Mouse (Mus musculus) megakaryocyte, embryonic 14.5 days (primary cell): ENCODE measurements around the gene Bnc2.

Experiments used
- FLI1 ChIP-seq: IDR thresholded peaks from 2 replicates; pipeline ENCODE4 v1.6.1; 2012; ENCODE audit warnings: low read length, inconsistent platforms, mixed read lengths
- GATA1 ChIP-seq: IDR thresholded peaks from 3 replicates; pipeline ENCODE4 v1.6.1; 2012; ENCODE audit warnings: mixed read lengths, low read length, inconsistent platforms, borderline replicate concordance

- TF ChIP-seq FLI1 (no peak), GATA1 (no peak)
Measured at GRCm38 (mm10) chr4:84302949-84303348, 372.1 kb downstream of the Bnc2 start.
